Mouse (Mus musculus): Measurements from ENCODE around the gene Sf1.

Sf1 gene

GRCm38 (mm10) chr19:6423241-6423640 lies 59.8 kb downstream of the Sf1 start:
- DNase-seq, result no peak

DNA sequence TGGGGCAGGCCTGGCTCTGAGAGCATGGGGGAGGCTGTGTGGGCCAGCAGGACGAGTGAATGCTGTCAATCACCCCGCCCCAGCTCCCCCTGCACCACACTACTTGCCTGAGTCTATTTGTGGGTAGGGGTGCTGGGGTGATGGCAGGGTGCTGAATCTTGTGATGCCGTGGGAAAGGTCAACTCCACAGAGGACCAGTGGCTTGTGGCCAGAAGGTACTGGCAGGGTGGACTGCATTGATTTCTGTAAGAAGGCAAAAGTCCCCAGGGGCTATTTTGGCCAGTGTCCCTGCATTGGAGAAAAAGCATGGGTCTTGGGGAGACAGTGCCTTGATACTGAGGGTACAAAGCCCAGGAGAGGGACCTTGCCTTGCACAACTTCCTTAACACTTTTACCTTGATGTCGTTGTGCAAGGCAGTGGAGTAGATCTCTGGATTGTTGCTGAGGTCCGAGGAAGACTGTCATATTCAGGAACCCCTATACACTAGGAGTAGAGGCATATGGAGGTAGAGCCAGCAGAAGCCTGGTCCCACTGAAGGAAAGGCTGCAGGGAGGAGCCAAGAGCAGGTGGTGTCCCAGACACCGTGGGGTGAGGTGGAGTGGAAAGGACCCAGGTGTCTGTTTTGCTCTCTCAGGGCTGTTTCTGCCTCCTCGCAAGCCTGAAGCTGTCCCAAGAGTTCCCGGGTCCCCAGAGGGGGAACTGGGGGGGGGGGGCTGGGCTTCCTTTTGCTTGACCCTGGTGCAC lies 60.8 kb downstream of the Sf1 start:
- no peak for DNase-seq

GRCm38 (mm10) chr19:6425595-6425994 lies 62.1 kb downstream of the Sf1 start:
- no peak for DNase-seq

GRCm38 (mm10) chr19:6426703-6427500 lies 63.4 kb downstream of the Sf1 start:
- peak; percentile 70 for DNase-seq
